Mouse (Mus musculus): ENCODE measurements around the gene Napb. TPM values are rescaled to one million over a fixed set of nuclear protein-coding genes. Genes with fewer than 3 reads are reported as not detected.

Napb gene
- polyA plus RNA-seq, 1 experiment = 0.63 TPM

- 16% methylated on average over 17 of the region's 17 CpGs for WGBS
- H3K4me1 ChIP-seq (replicated peaks; ENCODE audit: control insufficient read depth, insufficient read depth, low read length) = peaks cover 9% of the 10 kb centered on the region
- peaks cover 7% of the 10 kb centered on the region for H3K36me3 ChIP-seq (ENCODE audit: control insufficient read depth, insufficient read depth, low read length)
- peak overlapping the region; percentile 84 for H3K4me3 ChIP-seq (ENCODE audit: control insufficient read depth, insufficient read depth, low read length)
- no peak overlapping the region for H3K27ac ChIP-seq (ENCODE audit: control insufficient read depth, insufficient read depth, low read length)
- TF ChIP-seq CTCF (IDR thresholded peaks at IDR 0.05; ENCODE audit: borderline replicate concordance, control insufficient read depth, extremely low read depth, insufficient read depth, low read length, poor library complexity) = no peak
- TF ChIP-seq POLR2A (IDR thresholded peaks at IDR 0.05; ENCODE audit: control insufficient read depth, extremely low read depth, insufficient read depth, low read length, poor library complexity) = no peak
- peak; percentile 62 for DNase-seq
- no peaks in the 10 kb centered on the region for H3K27me3 ChIP-seq (ENCODE audit: control insufficient read depth, insufficient read depth, low read length)
Observed at GRCm38 (mm10) chr2:148681461-148681891, 50.8 kb downstream of the Napb start.

- WGBS = under 1% methylated on average over 39 of the region's 39 CpGs
- peak within 1 kb of the TSS; percentile 84 for H3K4me3 ChIP-seq (ENCODE audit: control insufficient read depth, insufficient read depth, low read length)
- TF ChIP-seq CTCF (IDR thresholded peaks at IDR 0.05; ENCODE audit: borderline replicate concordance, control insufficient read depth, extremely low read depth, insufficient read depth, low read length, poor library complexity) (peak; percentile 77), POLR2A (IDR thresholded peaks at IDR 0.05; ENCODE audit: control insufficient read depth, extremely low read depth, insufficient read depth, low read length, poor library complexity) (peak; percentile 71)
- H3K27me3 ChIP-seq (ENCODE audit: control insufficient read depth, insufficient read depth, low read length) = no peaks in the 10 kb centered on the region
- DNase-seq = peak; percentile 98
- peaks cover 9% of the 10 kb centered on the region for H3K4me1 ChIP-seq (replicated peaks; ENCODE audit: control insufficient read depth, insufficient read depth, low read length)
- peak within 1 kb of the TSS; percentile 61; the same call in 1 of the 2 replicates for H3K27ac ChIP-seq (ENCODE audit: control insufficient read depth, insufficient read depth, low read length)
- peaks cover 13% of the 10 kb centered on the region for H3K36me3 ChIP-seq (ENCODE audit: control insufficient read depth, insufficient read depth, low read length)
Observed at GRCm38 (mm10) chr2:148680775-148681291, 51.4 kb downstream of the Napb start, which contains the start of gene Gzf1. TSS of gene Gzf1 (plus strand) at chr2:148681023.

- WGBS = 87% methylated on average over 9 of the region's 9 CpGs
- no peaks in the 10 kb centered on the region for H3K27me3 ChIP-seq (ENCODE audit: control insufficient read depth, insufficient read depth, low read length)
- H3K27ac ChIP-seq (ENCODE audit: control insufficient read depth, insufficient read depth, low read length) = no peak overlapping the region
- H3K4me1 ChIP-seq (replicated peaks; ENCODE audit: control insufficient read depth, insufficient read depth, low read length) = peaks cover 9% of the 10 kb centered on the region
- TF ChIP-seq POLR2A (IDR thresholded peaks at IDR 0.05; ENCODE audit: control insufficient read depth, extremely low read depth, insufficient read depth, low read length, poor library complexity) = no peak
- no peak for TF ChIP-seq CTCF (IDR thresholded peaks at IDR 0.05; ENCODE audit: borderline replicate concordance, control insufficient read depth, extremely low read depth, insufficient read depth, low read length, poor library complexity)
- peaks cover 18% of the 10 kb centered on the region for H3K36me3 ChIP-seq (ENCODE audit: control insufficient read depth, insufficient read depth, low read length)
- DNase-seq = no peak
- no peak overlapping the region for H3K4me3 ChIP-seq (ENCODE audit: control insufficient read depth, insufficient read depth, low read length)
Observed at GRCm38 (mm10) chr2:148679346-148679745, 52.9 kb downstream of the Napb start.

GRCm38 (mm10) chr2:148677801-148678200, 54.5 kb downstream of the Napb start:
- peaks cover 14% of the 10 kb centered on the region for H3K36me3 ChIP-seq (ENCODE audit: control insufficient read depth, insufficient read depth, low read length)
- H3K4me3 ChIP-seq (ENCODE audit: control insufficient read depth, insufficient read depth, low read length) = no peak overlapping the region
- no peaks in the 10 kb centered on the region for H3K27me3 ChIP-seq (ENCODE audit: control insufficient read depth, insufficient read depth, low read length)
- no peak for DNase-seq
- 88% methylated on average over 26 of the region's 26 CpGs for WGBS
- H3K27ac ChIP-seq (ENCODE audit: control insufficient read depth, insufficient read depth, low read length) = no peak overlapping the region
- TF ChIP-seq POLR2A (IDR thresholded peaks at IDR 0.05; ENCODE audit: control insufficient read depth, extremely low read depth, insufficient read depth, low read length, poor library complexity) = no peak
- TF ChIP-seq CTCF (IDR thresholded peaks at IDR 0.05; ENCODE audit: borderline replicate concordance, control insufficient read depth, extremely low read depth, insufficient read depth, low read length, poor library complexity) = no peak
- H3K4me1 ChIP-seq (replicated peaks; ENCODE audit: control insufficient read depth, insufficient read depth, low read length) = peaks cover 13% of the 10 kb centered on the region

GRCm38 (mm10) chr2:148672199-148673096, 59.8 kb downstream of the Napb start, which contains the start of gene Nxt1:
TSS of gene Nxt1 (plus strand) at chr2:148672601.
- no peaks in the 10 kb centered on the region for H3K27me3 ChIP-seq (ENCODE audit: control insufficient read depth, insufficient read depth, low read length)
- 0 out of 2 replicates have a peak within 1 kb of the TSS, but pooled peaks have one; percentile 2 for H3K27ac ChIP-seq (ENCODE audit: control insufficient read depth, insufficient read depth, low read length)
- DNase-seq = peak; percentile 100
- TF ChIP-seq POLR2A (IDR thresholded peaks at IDR 0.05; ENCODE audit: control insufficient read depth, extremely low read depth, insufficient read depth, low read length, poor library complexity) = peak; percentile 90
- 0 out of 2 replicates have a peak, but pooled peaks have one; percentile 45 for TF ChIP-seq CTCF (IDR thresholded peaks at IDR 0.05; ENCODE audit: borderline replicate concordance, control insufficient read depth, extremely low read depth, insufficient read depth, low read length, poor library complexity)
- peaks cover 4% of the 10 kb centered on the region; the same call in 1 of the 2 replicates for H3K4me1 ChIP-seq (replicated peaks; ENCODE audit: control insufficient read depth, insufficient read depth, low read length)
- H3K4me3 ChIP-seq (ENCODE audit: control insufficient read depth, insufficient read depth, low read length) = peak within 1 kb of the TSS; percentile 69
- peaks cover 14% of the 10 kb centered on the region for H3K36me3 ChIP-seq (ENCODE audit: control insufficient read depth, insufficient read depth, low read length)
- WGBS = under 1% methylated on average over 58 of the region's 58 CpGs

GRCm38 (mm10) chr2:148663458-148663857, 68.8 kb downstream of the Napb start:
- Histone ChIP-seq H3K4me1 (replicated peaks; ENCODE audit: control insufficient read depth, insufficient read depth, low read length) (no peaks in the 10 kb centered on the region), H3K27ac (ENCODE audit: control insufficient read depth, insufficient read depth, low read length) (no peak overlapping the region), H3K4me3 (ENCODE audit: control insufficient read depth, insufficient read depth, low read length) (no peak overlapping the region), H3K27me3 (ENCODE audit: control insufficient read depth, insufficient read depth, low read length) (no peaks in the 10 kb centered on the region), H3K36me3 (ENCODE audit: control insufficient read depth, insufficient read depth, low read length) (no peaks in the 10 kb centered on the region)
- no peak for DNase-seq
- 100% methylated on average over 1 of the region's 1 CpGs for WGBS
- no peak for TF ChIP-seq CTCF (IDR thresholded peaks at IDR 0.05; ENCODE audit: borderline replicate concordance, control insufficient read depth, extremely low read depth, insufficient read depth, low read length, poor library complexity)
- no peak for TF ChIP-seq POLR2A (IDR thresholded peaks at IDR 0.05; ENCODE audit: control insufficient read depth, extremely low read depth, insufficient read depth, low read length, poor library complexity)
